Mouse (Mus musculus) heart, adult 2 months (tissue): ENCODE measurements around the gene Slc27a1.

Source experiments
- CTCF ChIP-seq: fragments of 200-600 bp; IDR thresholded peaks from 2 replicates; pipeline ENCODE4 v1.8.1; 2022; ENCODE audit warnings: antibody characterized with exemption, mild to moderate bottlenecking, moderate library complexity
- EP300 ChIP-seq: fragments of 200-500 bp; IDR thresholded peaks from 2 replicates; pipeline ENCODE4 v1.6.1; 2011; ENCODE audit warnings: low read depth, low read length, control low read depth; ENCODE audit not compliant: insufficient read depth

DNA sequence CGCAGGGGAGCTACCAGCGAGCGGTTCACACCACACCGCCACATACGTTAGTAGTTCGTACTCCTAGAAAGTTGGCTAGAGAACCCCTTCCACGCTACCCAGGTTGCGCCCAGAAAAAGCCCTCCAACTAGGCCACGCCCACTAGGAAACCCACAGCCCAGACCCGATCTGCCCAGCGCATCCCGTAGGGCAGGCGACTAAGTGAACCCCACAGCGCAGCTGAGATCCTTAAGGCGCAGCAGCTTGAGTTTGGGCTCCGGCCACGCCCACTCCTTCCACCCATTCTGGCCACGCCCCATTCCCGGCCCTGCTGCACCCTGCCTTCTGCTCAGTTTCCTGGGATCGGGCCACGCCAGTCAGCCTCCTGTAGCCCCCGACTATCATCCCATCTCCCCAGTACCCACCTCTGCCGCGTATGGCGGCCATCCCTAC is 61.1 kb downstream of the Slc27a1 start:
- no peak for TF ChIP-seq EP300
- TF ChIP-seq CTCF: no peak
